Mouse (Mus musculus): ENCODE data around the gene Frem3. TPM values are rescaled to one million over a fixed set of nuclear protein-coding genes. Genes with fewer than 3 reads are reported as not detected.
A peak's percentile ranks its signal among the peaks of the same experiment; 100 is the strongest.

Frem3 gene
- polyA plus RNA-seq, 2 experiments from 2014 or later: not detected

GRCm38 (mm10) chr8:80710670-80711400, 100.0 kb downstream of the Frem3 start:
- no peak for ATAC-seq

- no peak for ATAC-seq
Observed at GRCm38 (mm10) chr8:80714461-80714860, 103.6 kb downstream of the Frem3 start.

- ATAC-seq: no peak
Observed at GRCm38 (mm10) chr8:80732326-80732725, 121.4 kb downstream of the Frem3 start.

DNA sequence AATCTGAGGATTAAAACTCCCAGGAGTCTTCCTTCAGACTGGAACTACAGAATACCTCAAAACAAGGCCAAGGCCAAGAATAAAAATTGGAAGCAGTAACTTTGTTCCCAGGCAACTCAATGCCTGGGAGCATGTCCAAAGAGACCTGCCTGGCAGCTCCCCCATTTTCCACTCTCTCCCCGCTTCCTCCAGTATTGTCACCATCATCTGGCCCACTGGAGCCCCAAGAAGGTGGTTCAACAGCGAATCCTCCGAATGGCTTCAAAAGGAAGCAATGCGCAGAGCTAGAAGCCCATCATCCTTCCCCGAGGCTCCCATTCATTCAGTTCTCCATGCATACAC, 127.1 kb downstream of the Frem3 start:
- ATAC-seq: no peak

DNA sequence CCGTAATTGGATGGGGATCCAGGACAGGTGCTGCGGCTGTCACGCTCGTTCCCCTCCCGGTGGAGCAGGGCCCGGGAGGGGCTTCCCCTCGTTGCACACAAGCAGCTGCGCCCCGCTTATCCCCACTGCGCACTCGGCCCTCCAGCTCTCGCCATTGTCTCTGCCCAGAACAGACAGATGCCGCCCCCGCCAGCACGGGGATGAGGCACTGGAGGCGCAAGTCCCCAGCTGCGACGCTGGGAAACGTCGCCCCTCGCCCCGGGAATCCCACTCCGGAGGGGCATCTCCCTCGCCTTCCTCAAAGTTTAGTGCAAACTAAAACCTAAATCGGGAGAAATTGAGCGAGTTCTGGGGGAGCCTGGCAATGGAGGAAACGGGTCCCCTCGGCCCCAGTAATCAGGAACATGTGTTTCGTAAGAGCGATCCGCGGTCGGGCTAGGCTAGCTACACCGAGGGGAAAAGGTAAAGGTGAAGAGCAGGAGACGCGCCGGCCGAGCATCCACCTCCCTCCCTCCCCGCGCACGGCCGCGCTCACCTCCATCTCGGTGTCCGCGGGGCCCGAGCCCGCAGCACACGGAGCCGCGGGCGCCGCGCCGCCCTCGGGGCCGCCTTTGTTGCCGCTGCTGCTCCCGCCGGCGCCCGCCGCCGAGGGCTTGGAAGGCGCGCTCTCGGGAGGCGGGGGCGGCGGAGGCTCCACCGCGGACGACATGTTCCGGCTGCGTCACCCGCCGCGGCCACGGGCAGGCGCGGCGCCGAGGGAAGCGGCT, 127.7 kb downstream of the Frem3 start:
- ATAC-seq: peak; percentile 21

GRCm38 (mm10) chr8:80739155-80739924, 128.5 kb downstream of the Frem3 start, which contains the start of gene Smarca5:
Gene Smarca5 (minus strand): TSS chr8:80739497.
- ATAC-seq: peak; percentile 92

DNA sequence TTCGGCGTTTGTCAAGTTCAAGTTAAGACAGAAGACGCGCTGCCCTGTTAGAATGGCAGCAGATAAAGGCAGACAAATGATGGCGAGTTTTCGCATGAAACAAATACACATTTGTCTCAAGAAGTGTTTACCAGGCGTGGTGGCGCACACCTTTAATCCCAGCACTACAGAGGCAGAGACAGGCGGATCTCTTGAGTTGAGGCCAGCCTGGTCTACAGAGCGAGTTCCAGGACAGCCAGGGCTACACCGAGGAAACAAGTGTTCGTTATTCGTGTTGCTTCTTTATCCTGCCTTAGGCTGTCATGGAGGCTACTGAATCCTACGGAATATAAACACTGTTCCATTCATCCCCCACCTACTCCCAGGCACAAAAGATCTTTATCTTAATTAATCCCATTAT, 129.1 kb downstream of the Frem3 start:
- peak; percentile 25 for ATAC-seq

Other genes starting within 250 kb of the Frem3 start
- not detected for gene Gypa, start 117.3 kb upstream of the Frem3 start, polyA plus RNA-seq (2017; shearing (Covaris generic))
- gene Smarca5, start 128.4 kb downstream of the Frem3 start, polyA plus RNA-seq (2017; shearing (Covaris generic)): 10 to 100 TPM; 19.2 to 31.8 TPM